Mouse (Mus musculus) MEL (cell line): ENCODE measurements around the gene Rps6ka1. TPM values are rescaled to one million over a fixed set of nuclear protein-coding genes. Genes with fewer than 3 reads are reported as not detected.

Experiments
- DNase-seq: peaks from one replicate; pipeline ENCODE4 v3.0.0; 2011; ENCODE audit warnings: low read depth, low spot score
- H3K27ac ChIP-seq: 2 replicates; pipeline ENCODE4 v1.5.1; 2012; ENCODE audit warnings: low read depth, mild to moderate bottlenecking, control low read depth, low read length, moderate library complexity; ENCODE audit not compliant: control insufficient read depth
- H3K27me3 ChIP-seq, 2 experiments: fragments of 150-350 bp in 1 of 2; sonication (generic) in 1 of 2; 2 replicates each; pipeline ENCODE4 v1.6.1; 2012; ENCODE audit warnings: low read length in 2 of 2, mild to moderate bottlenecking in 2 of 2, improper control_type of control experiment in 1 of 2, moderate library complexity in 1 of 2; ENCODE audit not compliant: insufficient read depth in 2 of 2, control insufficient read depth in 1 of 2
- H3K36me3 ChIP-seq, 2 experiments: 2 replicates each; pipeline ENCODE4 v1.6.1; 2012 to 2014; ENCODE audit warnings: low read length in 2 of 2, improper control_type of control experiment in 1 of 2, inconsistent platforms in 1 of 2, mild to moderate bottlenecking in 1 of 2; ENCODE audit not compliant: insufficient read depth in 2 of 2, control insufficient read depth in 1 of 2
- H3K4me1 ChIP-seq, 2 experiments: fragments of 150-350 bp in 1 of 2; sonication (generic) in 1 of 2; 2 replicates each; pipeline ENCODE4 v1.6.1; 2012; ENCODE audit warnings: low read length in 2 of 2, improper control_type of control experiment in 1 of 2, mild to moderate bottlenecking in 1 of 2; ENCODE audit not compliant: insufficient read depth in 2 of 2, control insufficient read depth in 1 of 2
- H3K4me3 ChIP-seq, 2 experiments: fragments of 150-350 bp in 1 of 2; sonication (generic) in 1 of 2; 2 replicates each; pipeline ENCODE4 v1.5.1; 2012; ENCODE audit warnings: low read depth in 2 of 2, low read length in 2 of 2, mild to moderate bottlenecking in 2 of 2, moderate library complexity in 2 of 2, control low read depth in 1 of 2, improper control_type of control experiment in 1 of 2; ENCODE audit not compliant: control insufficient read depth in 1 of 2, insufficient read depth in 1 of 2
- H3K79me2 ChIP-seq: 2 replicates; pipeline ENCODE4 v1.6.1; 2012; ENCODE audit warnings: mild to moderate bottlenecking, low read length, moderate library complexity; ENCODE audit not compliant: control insufficient read depth, poor library complexity, insufficient read depth
- H3K9ac ChIP-seq: 2 replicates; pipeline ENCODE4 v1.6.1; 2012; ENCODE audit warnings: low read depth, mild to moderate bottlenecking, control low read depth, low read length, moderate library complexity; ENCODE audit not compliant: control insufficient read depth, poor library complexity, severe bottlenecking
- H3K9me3 ChIP-seq: fragments of 150-350 bp; sonication (generic); replicated peaks from 2 replicates; pipeline ENCODE4 v1.6.1; 2012; ENCODE audit warnings: mild to moderate bottlenecking, low read length, improper control_type of control experiment, moderate library complexity; ENCODE audit not compliant: insufficient read depth
- BHLHE40 ChIP-seq: IDR thresholded peaks from 2 replicates; pipeline ENCODE4 v1.6.1; 2012; ENCODE audit warnings: low read depth, mild to moderate bottlenecking, inconsistent platforms, low read length, improper control_type of control experiment, borderline replicate concordance
- CHD2 ChIP-seq: IDR thresholded peaks from 2 replicates; pipeline ENCODE4 v1.6.1; 2011; ENCODE audit warnings: low read length, improper control_type of control experiment
- CTCF ChIP-seq, 3 experiments: IDR thresholded peaks in 2 of 3; conservative IDR thresholded peaks in 1 of 3; 2 replicates each; pipeline ENCODE4 v1.5.1; 2011 to 2012; ENCODE audit warnings: low read length in 3 of 3, low read depth in 2 of 3, mild to moderate bottlenecking in 2 of 3, improper control_type of control experiment in 1 of 3, inconsistent platforms in 1 of 3, mixed read lengths in 1 of 3, moderate library complexity in 1 of 3; ENCODE audit not compliant: control insufficient read depth in 1 of 3, insufficient read depth in 1 of 3, poor library complexity in 1 of 3, severe bottlenecking in 1 of 3
- ELF1 ChIP-seq: IDR thresholded peaks from 2 replicates; pipeline ENCODE4 v1.6.1; 2014; ENCODE audit warnings: low read depth, mild to moderate bottlenecking, inconsistent platforms, low read length, improper control_type of control experiment, moderate library complexity
- EP300 ChIP-seq, 2 experiments: IDR thresholded peaks; 2 replicates each; pipeline ENCODE4 v1.6.1; 2011; ENCODE audit warnings: improper control_type of control experiment in 2 of 2, low read length in 2 of 2, low read depth in 1 of 2, mild to moderate bottlenecking in 1 of 2
- GABPA ChIP-seq: IDR thresholded peaks from 2 replicates; pipeline ENCODE4 v1.6.1; 2012; ENCODE audit warnings: low read depth, mild to moderate bottlenecking, inconsistent platforms, low read length, improper control_type of control experiment, moderate library complexity
- GATA1 ChIP-seq: IDR thresholded peaks from 2 replicates; pipeline ENCODE4 v1.6.1; 2011; ENCODE audit warnings: low read depth, low read length, improper control_type of control experiment
- HCFC1 ChIP-seq: IDR thresholded peaks from 2 replicates; pipeline ENCODE4 v1.6.1; 2012; ENCODE audit warnings: low read depth, mild to moderate bottlenecking, inconsistent platforms, low read length, improper control_type of control experiment, moderate library complexity
- MAFK ChIP-seq: IDR thresholded peaks from 2 replicates; pipeline ENCODE4 v1.6.1; 2011; ENCODE audit warnings: low read depth, mild to moderate bottlenecking, low read length, improper control_type of control experiment, borderline replicate concordance
- MAX ChIP-seq: IDR thresholded peaks from 2 replicates; pipeline ENCODE4 v1.6.1; 2011; ENCODE audit warnings: low read length, improper control_type of control experiment
- MAZ ChIP-seq: IDR thresholded peaks from 2 replicates; pipeline ENCODE4 v1.6.1; 2012; ENCODE audit warnings: low read depth, mild to moderate bottlenecking, inconsistent platforms, low read length, improper control_type of control experiment
- MEF2A ChIP-seq: IDR thresholded peaks from 2 replicates; pipeline ENCODE4 v1.6.1; 2014; ENCODE audit warnings: low read depth, mild to moderate bottlenecking, inconsistent platforms, low read length, improper control_type of control experiment; ENCODE audit not compliant: poor library complexity, insufficient replicate concordance, severe bottlenecking; ENCODE audit errors: extremely low read depth
- MYB ChIP-seq: IDR thresholded peaks from 2 replicates; pipeline ENCODE4 v1.6.1; 2011; ENCODE audit warnings: mild to moderate bottlenecking, low read depth, low read length, improper control_type of control experiment
- MYC ChIP-seq: IDR thresholded peaks from 2 replicates; pipeline ENCODE4 v1.6.1; 2011; ENCODE audit warnings: low read depth, mild to moderate bottlenecking, low read length, improper control_type of control experiment, moderate library complexity
- NRF1 ChIP-seq: IDR thresholded peaks from 2 replicates; pipeline ENCODE4 v1.6.1; 2014; ENCODE audit warnings: low read depth, mild to moderate bottlenecking, inconsistent platforms, low read length, improper control_type of control experiment, moderate library complexity; ENCODE audit not compliant: poor library complexity, insufficient read depth, severe bottlenecking
- POLR2AphosphoS5 ChIP-seq: IDR thresholded peaks from 2 replicates; pipeline ENCODE4 v1.6.1; 2012; ENCODE audit warnings: low read depth, borderline replicate concordance, mild to moderate bottlenecking, inconsistent platforms, low read length, moderate library complexity, mixed read lengths
- RCOR1 ChIP-seq: IDR thresholded peaks from 2 replicates; pipeline ENCODE4 v1.6.1; 2012; ENCODE audit warnings: low read depth, mild to moderate bottlenecking, inconsistent platforms, low read length, improper control_type of control experiment
- TAL1 ChIP-seq: IDR thresholded peaks from 2 replicates; pipeline ENCODE4 v1.6.1; 2012; ENCODE audit warnings: mild to moderate bottlenecking, inconsistent platforms, low read length, moderate library complexity, mixed read lengths
- TCF12 ChIP-seq: IDR thresholded peaks from 2 replicates; pipeline ENCODE4 v1.6.1; 2014; ENCODE audit warnings: low read depth, mild to moderate bottlenecking, inconsistent platforms, low read length, improper control_type of control experiment, moderate library complexity
- UBTF ChIP-seq: IDR thresholded peaks from 2 replicates; pipeline ENCODE4 v1.6.1; 2012; ENCODE audit warnings: low read depth, mild to moderate bottlenecking, inconsistent platforms, low read length, improper control_type of control experiment, moderate library complexity, borderline replicate concordance; ENCODE audit not compliant: insufficient read depth
- USF1 ChIP-seq: IDR thresholded peaks from 2 replicates; pipeline ENCODE4 v1.6.1; 2014; ENCODE audit warnings: low read depth, mild to moderate bottlenecking, inconsistent platforms, low read length, improper control_type of control experiment, moderate library complexity
- ZKSCAN1 ChIP-seq: IDR thresholded peaks from 2 replicates; pipeline ENCODE4 v1.6.1; 2012; ENCODE audit warnings: low read depth, mild to moderate bottlenecking, inconsistent platforms, low read length, improper control_type of control experiment, moderate library complexity
- ZMIZ1 ChIP-seq: IDR thresholded peaks from 2 replicates; pipeline ENCODE4 v1.6.1; 2012; ENCODE audit warnings: low read depth, mild to moderate bottlenecking, inconsistent platforms, low read length, improper control_type of control experiment, moderate library complexity
- ZNF384 ChIP-seq: IDR thresholded peaks from 2 replicates; pipeline ENCODE4 v1.6.1; 2012; ENCODE audit warnings: low read depth, mild to moderate bottlenecking, inconsistent platforms, low read length, improper control_type of control experiment
- polyA plus RNA-seq, 2 experiments: library from polyadenylated mRNA; stranded (reverse) in 1 of 2; unstranded in 1 of 2; fragments of >175 nt in 1 of 2; fragments of >200 nt in 1 of 2; gene quantifications; 2 replicates each; pipeline versions ENCODE4 v1.2.1 to v1.2.4; 2012; ENCODE audit warnings: low replicate concordance in 2 of 2, low read depth in 1 of 2; ENCODE audit not compliant: insufficient read length in 2 of 2, insufficient read depth in 1 of 2, missing spikeins in 1 of 2
- total RNA-seq: library from RNA; depleted of rRNA; stranded (reverse); fragments of 300-350 nt; gene quantifications from 2 replicates; pipeline ENCODE4 v1.2.3, GENCODE M21; 2012

Gene Rps6ka1
- total and polyA plus RNA-seq, 3 experiments = 45.3 to 68.9 TPM; not detected in 1

- no peak overlapping the region for H3K27ac ChIP-seq
- no peak for DNase-seq
- no peak overlapping the region for H3K9ac ChIP-seq
- no peaks in the 10 kb centered on the region for H3K79me2 ChIP-seq
- no peaks in the 10 kb centered on the region for H3K9me3 ChIP-seq
- H3K36me3 ChIP-seq = peaks cover 0 to 2% of the 10 kb centered on the region in 2 experiments; a peak in 2 of 4 replicates
- no peak overlapping the region for H3K4me3 ChIP-seq
- TF ChIP-seq POLR2AphosphoS5 = no peak
- no peak for TF ChIP-seq ZKSCAN1
- no peak for TF ChIP-seq MYB
- no peak for TF ChIP-seq GATA1
- no peak for TF ChIP-seq MYC
- no peak for TF ChIP-seq UBTF
- TF ChIP-seq MAFK = no peak
- no peak for TF ChIP-seq GABPA
- no peak for TF ChIP-seq MAZ
- no peak for TF ChIP-seq ZNF384
- no peak for TF ChIP-seq HCFC1
- no peak for TF ChIP-seq TCF12
- TF ChIP-seq RCOR1 = no peak
- peaks cover 1 to 4% of the 10 kb centered on the region in 2 experiments; a peak in 2 of 4 replicates for H3K4me1 ChIP-seq
- H3K27me3 ChIP-seq = no peaks in the 10 kb centered on the region
Measured at GRCm38 (mm10) chr4:133905167-133905566, 17.6 kb upstream of the Rps6ka1 start.

- Histone ChIP-seq H3K36me3 (no peaks in the 10 kb centered on the region), H3K79me2 (no peaks in the 10 kb centered on the region), H3K9ac (no peak overlapping the region), H3K27ac (no peak overlapping the region), H3K27me3 (no peaks in the 10 kb centered on the region), H3K9me3 (no peaks in the 10 kb centered on the region), H3K4me1 (no peaks in the 10 kb centered on the region), H3K4me3 (no peak overlapping the region)
- TF ChIP-seq USF1 = no peak
- no peak for TF ChIP-seq CTCF (IDR thresholded peaks at IDR 0.05 in 2 of 3, conservative IDR thresholded peaks at IDR 0.05 in 1 of 3; ENCODE audit: control insufficient read depth in 1 of 3, insufficient read depth in 1 of 3, low read depth in 2 of 3, low read length in 3 of 3, poor library complexity in 1 of 3, severe bottlenecking in 1 of 3)
- TF ChIP-seq BHLHE40 = no peak
- TF ChIP-seq ZMIZ1 = no peak
- TF ChIP-seq GATA1 = no peak
- TF ChIP-seq CHD2 = no peak
- TF ChIP-seq TAL1 = no peak
- no peak for TF ChIP-seq NRF1
- no peak for TF ChIP-seq MAZ
- no peak for TF ChIP-seq EP300 (IDR thresholded peaks at IDR 0.05; ENCODE audit: low read depth in 1 of 2, low read length in 2 of 2)
- TF ChIP-seq MEF2A = no peak
- no peak for TF ChIP-seq MAX
- TF ChIP-seq ELF1 = no peak
- no peak for DNase-seq
Measured at GRCm38 (mm10) chr4:133904326-133904725, 16.7 kb upstream of the Rps6ka1 start.
